Mouse (Mus musculus) activated CD4-positive, CD25-positive, alpha-beta regulatory T cell, adult 4 months (primary cell): ENCODE measurements around the gene S1pr4. TPM values are rescaled to one million over a fixed set of nuclear protein-coding genes. Genes with fewer than 3 reads are reported as not detected.

Source experiments
- ATAC-seq: one replicate; pipeline ENCODE4 v1.8.0; 2017
- polyA plus RNA-seq, 2 experiments: library from polyadenylated mRNA; unstranded; fragments of 100-300 nt; shearing (Covaris generic); gene quantifications; one replicate each; pipeline ENCODE4 v1.2.1; 2017

Gene S1pr4
- polyA plus RNA-seq, 2 experiments from 2014 or later = 70.0 to 70.7 TPM

DNA sequence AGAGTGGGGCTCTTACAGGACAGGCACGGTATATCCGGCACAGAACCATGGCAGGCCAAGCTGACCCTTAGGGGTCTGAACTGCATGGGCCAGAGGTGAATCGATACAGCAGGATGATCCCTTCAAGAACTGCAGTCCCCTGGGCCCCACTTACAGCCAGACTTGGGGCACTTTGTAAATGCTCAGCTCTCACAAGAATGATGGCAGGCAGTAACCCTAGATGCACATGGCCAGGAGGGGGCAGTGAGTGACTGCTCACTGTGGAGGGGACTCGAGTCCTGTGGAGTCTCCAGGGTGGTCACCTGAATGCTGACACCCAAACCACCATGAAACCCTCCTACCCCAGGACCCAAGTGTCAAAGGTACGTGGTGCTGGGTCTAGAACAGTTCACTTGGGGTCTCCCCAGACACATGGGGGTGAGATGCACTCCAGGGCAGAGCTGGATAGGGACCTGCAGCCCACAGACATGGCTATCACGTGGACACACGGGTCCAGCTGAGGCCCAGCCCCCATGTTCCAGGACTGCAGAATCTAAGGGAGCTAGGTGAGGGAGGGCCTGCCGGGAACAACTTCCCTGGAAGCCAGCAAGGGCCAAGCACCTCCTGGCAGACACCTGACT is 6.2 kb downstream of the S1pr4 start:
- no peak for ATAC-seq

DNA sequence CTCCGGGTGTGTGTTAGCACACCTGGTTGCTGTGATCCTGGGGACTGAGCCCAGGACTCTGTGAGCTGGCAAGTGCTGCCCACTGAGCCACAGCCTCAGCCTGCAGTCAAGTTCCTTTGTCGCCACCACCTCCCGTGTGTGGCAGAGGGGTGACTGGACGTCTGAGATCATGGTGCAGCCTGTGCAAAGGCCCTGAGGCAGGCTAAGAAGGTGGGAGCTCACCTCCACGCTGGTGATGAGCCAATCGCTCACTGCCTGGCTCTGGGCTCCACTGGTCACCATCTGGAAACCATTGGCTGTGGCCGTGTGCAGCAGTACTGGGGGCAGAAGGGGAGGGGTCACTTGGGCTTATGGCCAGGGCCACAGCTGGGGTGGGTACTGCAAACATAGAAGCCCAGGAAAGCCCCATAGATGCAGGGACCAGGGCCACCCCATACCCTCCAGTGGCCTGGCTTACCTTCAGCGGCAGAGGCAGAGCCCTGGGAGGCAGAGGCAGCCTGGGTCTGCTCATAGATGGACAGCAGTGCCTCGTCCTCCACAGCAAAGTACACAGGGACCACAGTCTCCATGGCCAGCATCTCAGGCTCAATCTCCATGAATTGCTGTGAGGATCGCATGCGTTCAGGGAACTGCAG is 7.2 kb downstream of the S1pr4 start:
- no peak for ATAC-seq

DNA sequence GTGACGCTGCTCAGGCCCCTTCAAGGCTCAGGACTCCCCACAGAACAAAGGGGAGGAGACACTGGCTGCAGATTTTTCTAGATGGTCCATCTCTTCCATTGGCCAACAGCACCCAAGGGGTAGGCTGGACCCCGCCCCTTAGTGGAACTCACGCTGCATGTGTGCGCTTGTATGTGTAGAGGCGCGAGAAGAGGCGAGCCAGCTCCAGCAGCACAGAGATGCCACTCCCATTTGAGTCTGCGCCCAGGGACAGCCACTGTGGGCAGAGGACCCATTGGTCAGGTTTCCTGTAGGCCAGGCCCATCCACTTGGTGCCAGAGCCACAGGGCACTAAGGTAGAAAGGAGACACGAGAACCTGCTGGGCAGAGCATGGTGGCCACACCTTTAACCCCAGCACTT is 8.9 kb downstream of the S1pr4 start:
- ATAC-seq = no peak

- no peak for ATAC-seq
These were observed 10.0 kb downstream of the S1pr4 start for GRCm38 (mm10) chr10:81489941-81490340.

DNA sequence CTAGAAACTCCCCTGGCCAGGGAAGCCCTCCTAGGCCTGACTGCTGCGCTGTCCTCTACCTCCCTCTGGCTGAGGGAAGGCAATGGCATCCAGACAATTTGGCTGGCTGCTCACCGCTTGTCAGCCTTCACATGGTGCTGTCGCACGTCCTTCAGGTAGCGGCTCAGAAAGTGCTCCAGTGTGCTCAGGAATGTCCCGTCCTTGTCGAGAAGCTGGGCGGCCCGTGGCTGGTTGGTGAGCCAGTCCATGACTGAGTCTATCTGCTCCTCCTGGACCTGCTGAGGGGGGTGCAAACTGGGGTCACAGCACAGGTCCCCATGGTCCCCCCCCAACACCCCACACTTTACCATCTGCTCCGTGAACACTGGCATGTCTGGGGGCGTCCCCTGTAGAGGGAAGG is 11.9 kb downstream of the S1pr4 start:
- ATAC-seq = no peak

- ATAC-seq = no peak
These were observed 13.4 kb downstream of the S1pr4 start for GRCm38 (mm10) chr10:81486496-81486895.

- ATAC-seq = no peak
These were observed 14.4 kb downstream of the S1pr4 start for GRCm38 (mm10) chr10:81485479-81486018.

- no peak for ATAC-seq
These were observed 14.9 kb downstream of the S1pr4 start for GRCm38 (mm10) chr10:81485060-81485449.

DNA sequence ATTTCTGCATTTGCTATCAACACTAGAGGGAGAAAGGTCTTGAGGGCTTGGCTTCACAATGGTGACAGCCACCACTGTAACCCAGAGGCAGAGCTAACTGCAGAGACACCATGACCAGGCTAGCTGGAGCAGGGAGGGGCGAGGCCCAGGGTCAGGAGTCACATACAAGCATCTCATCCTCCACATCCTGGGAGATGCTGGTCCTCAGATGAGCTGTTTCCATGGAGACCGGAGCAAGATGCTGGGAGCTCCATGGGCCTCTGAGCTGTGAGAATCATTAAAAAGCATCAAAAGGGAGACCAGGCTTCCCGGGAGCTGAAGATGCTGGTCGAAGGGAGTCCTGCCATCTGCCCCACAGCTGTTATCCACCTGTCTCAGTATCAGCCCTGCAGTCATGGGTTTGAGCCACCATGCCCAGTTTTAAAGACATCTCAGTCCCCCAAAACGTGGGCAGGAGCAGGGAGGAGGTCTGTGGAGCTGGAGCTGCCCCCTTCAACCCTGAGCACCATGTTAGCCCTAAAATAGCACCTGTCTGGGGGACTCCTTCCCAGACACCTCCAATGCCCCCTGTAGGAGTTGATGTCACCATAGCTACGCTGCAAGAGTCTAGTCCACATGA is 15.4 kb downstream of the S1pr4 start:
- no peak for ATAC-seq

DNA sequence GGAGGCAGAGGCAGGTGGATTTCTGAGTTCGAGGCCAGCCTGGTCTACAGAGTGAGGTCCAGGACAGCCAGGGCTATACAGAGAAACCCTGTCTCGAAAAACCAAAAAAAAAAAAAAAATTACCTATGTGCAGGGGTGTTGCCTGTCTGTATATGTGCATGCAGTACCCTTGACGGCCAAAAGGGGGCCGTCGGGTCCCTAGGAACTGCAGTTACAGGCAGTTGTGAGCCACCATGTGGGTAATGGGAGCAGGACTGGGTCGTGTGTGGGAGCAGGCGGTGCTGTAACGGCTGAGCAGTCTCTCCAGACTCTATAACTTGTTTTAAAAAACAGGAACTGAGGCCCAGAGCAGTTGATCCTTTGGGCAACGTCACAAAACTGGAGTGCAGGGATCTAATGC is 15.9 kb downstream of the S1pr4 start:
- peak; percentile 34 for ATAC-seq

DNA sequence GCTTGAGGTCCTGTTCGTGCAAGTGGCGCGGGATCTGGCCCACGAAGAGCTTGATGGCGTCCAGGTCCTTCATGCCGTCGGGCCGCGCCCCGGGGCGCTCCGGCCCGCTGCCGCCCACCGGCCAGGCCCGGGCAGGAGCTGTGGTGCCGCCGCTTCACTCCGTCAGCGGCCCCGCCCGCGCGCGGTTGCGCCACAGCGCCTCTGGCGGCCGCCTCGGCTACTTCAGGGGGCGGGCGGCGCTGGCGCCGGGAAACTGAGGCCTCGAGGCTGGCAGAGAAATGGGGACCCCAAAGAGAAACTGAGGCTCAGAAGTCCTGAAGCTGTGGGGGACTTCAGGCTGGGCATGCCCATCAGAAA is 17.4 kb downstream of the S1pr4 start, which contains the start of gene Celf5:
Gene Celf5 (minus strand): TSS at position 177 of the 357 bp plus-strand sequence.
- peak; percentile 66 for ATAC-seq

DNA sequence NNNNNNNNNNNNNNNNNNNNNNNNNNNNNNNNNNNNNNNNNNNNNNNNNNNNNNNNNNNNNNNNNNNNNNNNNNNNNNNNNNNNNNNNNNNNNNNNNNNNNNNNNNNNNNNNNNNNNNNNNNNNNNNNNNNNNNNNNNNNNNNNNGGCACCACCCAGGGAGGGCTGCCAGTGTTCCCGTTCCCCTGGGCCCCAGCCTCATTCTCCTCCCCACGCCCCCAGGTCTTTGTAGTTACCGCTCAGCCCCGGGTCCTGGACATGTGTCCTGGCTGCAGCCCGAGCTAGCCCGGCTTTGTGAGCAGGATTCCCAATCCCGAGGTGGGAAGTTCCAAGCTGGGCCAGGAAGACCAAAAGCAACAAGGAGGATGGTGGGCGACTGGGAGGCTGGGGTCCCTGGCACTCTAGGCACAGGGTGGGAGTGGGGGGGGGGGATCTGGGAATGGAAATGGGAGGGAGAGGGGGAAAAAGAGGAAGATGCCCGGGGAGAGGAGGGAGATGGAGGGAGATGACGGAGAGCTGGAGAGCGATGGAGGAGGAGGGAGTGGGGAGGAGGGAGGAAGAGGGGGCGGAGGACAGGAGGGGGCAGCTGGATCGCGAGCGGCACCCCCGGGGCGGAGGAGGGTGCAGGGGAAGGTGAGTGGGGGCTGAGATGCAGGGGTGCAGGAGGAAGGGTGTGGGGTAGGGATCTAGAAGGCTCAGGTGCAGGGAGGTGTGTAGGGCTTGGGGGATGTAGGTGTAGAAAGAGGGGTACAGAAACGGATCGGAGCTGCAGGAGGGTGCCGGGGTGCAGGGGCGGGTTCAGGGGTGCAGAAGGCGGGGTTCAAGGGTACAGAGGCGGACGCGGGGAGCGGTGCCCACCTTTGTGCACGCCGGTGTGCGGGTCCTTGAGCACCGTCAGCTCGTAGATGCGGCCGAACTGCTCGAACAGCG is 18.1 kb downstream of the S1pr4 start:
- no peak for ATAC-seq

GRCm38 (mm10) chr10:81474461-81474860 is 25.5 kb downstream of the S1pr4 start:
- ATAC-seq = no peak

DNA sequence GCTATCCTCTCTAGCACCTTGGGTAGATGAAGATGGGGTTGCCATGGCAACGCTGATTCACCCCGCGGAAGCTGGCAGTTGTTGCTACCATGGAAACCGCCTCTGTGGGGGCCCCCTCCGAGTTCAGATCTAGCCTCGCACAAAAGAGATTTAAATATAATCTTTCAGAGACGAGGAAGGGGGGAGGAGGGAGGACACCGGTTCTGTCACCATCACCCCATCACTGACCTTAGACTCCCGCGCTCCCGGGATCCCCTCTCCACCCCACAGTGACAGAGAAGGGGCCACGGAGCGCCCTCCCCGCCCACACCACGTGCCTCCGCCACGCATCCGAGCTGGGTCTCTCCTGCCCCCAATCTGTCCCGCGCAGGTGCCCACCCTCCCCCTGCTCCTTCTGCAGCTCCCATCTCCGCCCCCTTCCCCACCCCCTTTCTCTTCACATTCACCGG is 26.9 kb downstream of the S1pr4 start:
- peak; percentile 44 for ATAC-seq

GRCm38 (mm10) chr10:81472403-81473002 is 27.4 kb downstream of the S1pr4 start:
- ATAC-seq = peak; percentile 12

DNA sequence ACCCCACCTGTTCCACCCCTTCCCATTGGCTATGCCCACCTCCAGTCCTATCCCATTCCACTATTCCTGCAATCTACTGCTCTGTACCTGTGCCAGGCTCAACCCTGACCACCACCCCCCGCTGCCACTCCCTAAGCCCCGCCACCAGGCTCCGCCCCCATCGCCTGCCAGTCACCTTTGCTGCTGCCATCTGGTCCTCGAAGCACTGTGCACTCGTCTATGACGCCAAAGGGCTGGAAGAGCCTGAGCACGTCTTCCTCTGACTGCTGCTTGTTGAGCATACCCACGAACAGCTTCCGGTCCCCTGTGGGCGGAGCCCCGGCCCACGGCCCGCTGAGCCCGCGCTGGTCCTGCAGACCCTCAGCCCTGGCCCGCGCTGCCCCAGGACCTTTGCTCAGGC is 29.5 kb downstream of the S1pr4 start:
- ATAC-seq = peak; percentile 82

- no peak for ATAC-seq
These were observed 30.7 kb downstream of the S1pr4 start for GRCm38 (mm10) chr10:81469253-81469652.

DNA sequence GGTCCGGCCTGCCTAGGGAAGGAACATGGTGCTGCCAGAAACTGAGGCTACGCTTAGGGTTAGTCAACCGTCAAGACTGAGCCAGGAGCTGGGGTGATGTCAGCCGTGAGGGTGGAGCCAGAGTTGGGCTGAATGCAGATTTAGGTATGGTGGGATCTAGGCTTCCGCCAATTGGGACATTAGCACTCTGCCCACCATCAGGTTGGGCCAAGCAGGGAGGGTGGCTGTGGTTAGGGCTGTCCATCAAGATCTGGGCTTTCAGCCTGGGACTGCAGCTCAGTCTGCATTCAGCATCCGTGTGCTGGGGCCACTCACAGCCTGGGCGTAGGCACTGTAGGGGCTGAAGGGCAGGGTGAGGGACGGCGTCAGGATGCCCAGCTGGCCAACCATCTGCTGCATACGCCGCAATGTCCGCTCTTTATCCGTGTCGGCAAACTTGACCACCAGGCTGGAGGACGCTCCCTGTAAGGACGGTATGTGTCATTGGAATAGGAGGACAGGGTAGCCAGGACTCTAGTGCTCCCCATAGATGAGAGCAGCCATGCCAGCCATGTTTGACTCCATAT is 32.2 kb downstream of the S1pr4 start:
- no peak for ATAC-seq

DNA sequence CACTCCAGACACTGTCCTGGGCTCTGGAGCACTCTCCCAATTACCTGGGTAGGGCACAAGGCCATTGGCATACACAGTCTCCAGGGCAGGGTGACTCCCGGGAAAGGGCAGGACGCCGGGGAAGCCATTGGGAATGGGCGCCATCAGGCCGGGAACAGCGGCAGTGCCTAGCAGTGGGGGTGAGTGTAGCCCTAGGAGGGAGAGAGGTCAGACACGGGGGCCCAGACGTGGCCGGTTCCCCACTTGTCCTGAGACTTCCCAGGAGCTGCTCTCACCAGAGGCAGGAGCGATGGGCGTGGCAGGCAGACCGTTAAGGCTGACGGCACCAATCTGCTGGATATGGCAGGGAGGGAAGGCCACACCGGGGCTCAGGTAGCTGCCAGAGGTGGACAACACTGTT is 33.1 kb downstream of the S1pr4 start:
- ATAC-seq = no peak

GRCm38 (mm10) chr10:81466066-81466465 is 33.9 kb downstream of the S1pr4 start:
- no peak for ATAC-seq

DNA sequence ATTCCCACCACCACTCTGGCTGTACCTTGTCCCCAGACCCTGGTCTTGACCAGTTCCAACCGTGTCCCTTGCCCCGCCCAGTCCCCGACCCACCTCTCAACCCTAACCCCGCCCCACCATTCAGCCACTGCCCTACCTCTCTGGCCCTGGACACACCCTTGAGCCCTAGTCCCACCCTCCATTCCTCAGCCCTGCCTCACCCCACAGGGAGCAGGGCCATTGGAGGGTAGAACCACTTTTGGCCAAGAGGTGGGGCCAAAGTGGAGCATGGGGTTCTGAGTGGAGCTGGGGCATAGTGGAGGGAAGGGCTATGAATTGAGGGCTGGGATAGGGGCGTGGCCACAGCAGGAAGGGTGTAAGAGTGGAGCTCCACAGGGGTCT is 34.7 kb downstream of the S1pr4 start:
- no peak for ATAC-seq
